Mouse (Mus musculus): Measurements from ENCODE around the gene Mtfr1l.
"Not testable (repeated sequence)": the region's sequence is repeated elsewhere in the genome, so short reads cannot be mapped to it uniquely, and the experiment has no call there.

Mtfr1l gene

DNA sequence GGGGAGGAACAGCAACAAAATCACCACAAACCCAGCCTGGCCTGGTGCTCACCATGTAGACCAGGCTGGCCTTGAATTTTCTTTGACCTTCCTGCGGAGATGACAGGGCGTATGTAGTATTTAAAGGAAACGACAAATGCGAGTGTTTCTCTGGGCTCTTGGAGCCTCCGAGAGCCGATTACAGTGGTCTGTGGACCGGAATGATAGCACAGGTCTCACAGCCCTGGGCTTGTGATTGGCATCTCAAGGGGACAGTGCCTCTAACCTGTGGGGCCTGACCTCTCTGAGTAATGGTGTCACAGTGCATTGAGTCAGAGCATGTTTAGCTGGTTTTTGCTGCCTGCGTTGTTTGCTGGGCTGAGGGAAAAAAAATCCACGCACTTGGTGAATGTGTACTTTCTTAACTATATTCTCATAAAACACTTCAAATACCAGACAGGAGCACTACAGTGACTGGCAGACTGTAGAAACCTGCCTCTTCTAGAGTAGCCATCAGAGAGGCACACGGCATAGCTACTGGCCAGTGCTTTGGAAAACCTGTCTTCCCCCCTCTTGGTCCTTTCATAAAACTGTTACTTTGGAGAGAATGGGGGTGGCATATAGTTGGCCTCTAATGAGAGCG lies 20.8 kb downstream of the Mtfr1l start:
- no peak for DNase-seq

- DNase-seq, result no peak
These were observed 22.4 kb downstream of the Mtfr1l start for GRCm38 (mm10) chr4:134512798-134513197.

DNA sequence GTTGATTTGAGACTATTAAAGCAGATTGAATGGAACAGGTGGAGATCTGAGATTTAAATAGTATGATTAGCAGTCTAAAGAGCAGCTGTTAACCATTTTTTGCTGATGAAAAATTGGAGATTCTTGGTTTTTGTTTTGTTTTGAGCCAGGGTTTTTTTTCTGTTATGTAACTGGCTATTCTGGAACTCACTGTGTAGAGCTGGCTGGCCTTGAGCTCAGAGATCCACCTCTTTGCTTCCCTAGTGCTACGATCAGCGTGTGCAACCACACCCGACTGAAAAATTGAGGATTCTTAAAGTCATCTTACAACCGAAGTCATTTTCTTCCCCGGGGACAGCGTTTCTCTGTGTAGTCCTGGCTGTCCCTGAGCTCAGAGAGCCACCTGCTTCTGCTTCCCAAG lies 23.5 kb downstream of the Mtfr1l start:
- DNase-seq, result no peak

GRCm38 (mm10) chr4:134510845-134511411 lies 24.3 kb downstream of the Mtfr1l start, which contains the start of gene Aunip:
Gene Aunip, plus strand, starts transcription at chr4:134510999.
- DNase-seq, result peak; percentile 70 to 73

GRCm38 (mm10) chr4:134510396-134510795 lies 24.8 kb downstream of the Mtfr1l start:
- no peak for DNase-seq

GRCm38 (mm10) chr4:134506713-134507112 lies 28.5 kb downstream of the Mtfr1l start:
- DNase-seq, result no peak

- no peak for DNase-seq
These were observed 29.1 kb downstream of the Mtfr1l start for GRCm38 (mm10) chr4:134505966-134506594.

DNA sequence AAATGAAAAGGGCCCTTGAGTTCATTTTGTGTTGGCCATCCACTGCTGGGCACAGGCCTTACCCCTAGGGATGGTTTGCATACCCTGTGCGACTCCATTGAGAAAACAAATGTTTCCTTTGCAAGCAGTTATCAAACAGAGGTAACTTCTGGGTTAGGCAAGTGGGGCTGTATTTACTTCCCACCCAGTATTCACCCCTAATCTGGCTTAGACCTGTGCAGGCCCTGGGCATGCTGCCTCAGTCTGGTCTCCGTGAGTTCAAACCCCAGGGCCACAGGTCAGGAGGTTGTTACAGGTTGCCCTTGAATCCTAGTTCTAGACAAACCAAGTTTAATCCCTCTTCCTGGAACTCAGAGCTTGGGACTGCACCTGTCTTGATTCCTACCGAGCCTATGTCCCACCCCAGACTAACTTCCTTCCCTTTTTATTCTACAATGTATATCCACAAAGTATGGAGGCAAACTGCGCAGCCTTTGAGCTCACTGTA lies 29.8 kb downstream of the Mtfr1l start:
- DNase-seq, result no peak

GRCm38 (mm10) chr4:134503686-134504357 lies 31.4 kb downstream of the Mtfr1l start:
- no peak for DNase-seq

DNA sequence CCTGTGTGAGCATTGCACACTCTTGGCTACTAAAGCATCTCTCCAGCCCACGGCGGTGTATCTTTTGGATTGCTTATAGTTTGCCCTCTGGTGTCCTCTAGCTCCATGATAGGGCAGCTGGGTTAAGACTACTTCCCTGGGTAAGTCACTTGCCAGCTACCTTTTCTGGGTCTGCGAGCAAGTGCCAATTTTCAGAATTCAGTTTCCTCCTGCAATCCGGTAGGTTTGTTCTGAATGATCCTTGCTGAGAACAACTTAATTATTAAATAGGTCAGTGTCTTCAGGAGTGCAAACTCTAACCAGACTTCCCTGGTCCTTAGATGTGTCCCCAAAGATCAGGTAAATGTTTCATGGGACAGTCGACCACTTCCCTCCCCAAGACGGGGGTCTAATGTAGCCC lies 34.1 kb downstream of the Mtfr1l start:
- DNase-seq, result no peak

DNA sequence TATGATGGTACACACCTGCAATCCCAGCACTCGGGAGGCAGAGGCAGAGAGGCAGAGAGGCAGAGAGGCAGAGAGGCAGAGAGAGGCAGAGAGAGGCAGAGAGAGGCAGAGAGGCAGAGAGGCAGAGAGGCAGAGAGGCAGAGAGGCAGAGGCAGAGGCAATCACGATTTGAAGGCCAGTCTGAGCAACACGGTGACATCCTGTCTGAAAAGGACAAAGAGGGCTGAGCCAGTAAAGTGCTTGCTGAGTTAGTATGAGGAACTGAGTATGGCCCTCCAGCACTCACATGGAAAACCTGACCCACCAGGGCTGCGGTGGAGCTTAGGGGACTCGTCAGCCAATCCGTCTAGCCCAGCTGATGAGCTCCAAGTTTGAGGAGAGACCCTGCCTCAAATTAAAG lies 36.2 kb downstream of the Mtfr1l start:
- not testable (repeated sequence) for DNase-seq

- DNase-seq, result no peak
These were observed 37.0 kb downstream of the Mtfr1l start for GRCm38 (mm10) chr4:134497986-134498731.

DNA sequence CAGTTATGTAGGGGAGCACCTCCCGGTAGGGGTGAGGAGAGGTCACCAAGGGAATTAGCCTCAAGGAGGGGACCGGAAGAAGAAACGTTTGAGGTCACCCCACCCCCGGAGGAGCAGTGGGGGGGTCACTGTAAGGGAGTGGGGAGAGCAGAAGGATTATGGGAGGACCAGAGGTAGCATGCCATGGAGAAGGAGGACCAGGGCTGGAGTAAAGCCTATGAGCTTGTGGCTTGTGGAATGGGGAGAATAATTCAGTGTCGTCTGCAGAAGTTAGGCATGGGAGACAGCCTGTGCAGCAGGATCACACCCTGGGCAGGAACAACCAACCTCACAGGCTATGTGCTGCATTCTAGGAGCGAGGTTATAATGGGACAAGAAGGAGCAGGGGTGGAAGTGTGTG lies 38.0 kb downstream of the Mtfr1l start:
- DNase-seq, result no peak

DNA sequence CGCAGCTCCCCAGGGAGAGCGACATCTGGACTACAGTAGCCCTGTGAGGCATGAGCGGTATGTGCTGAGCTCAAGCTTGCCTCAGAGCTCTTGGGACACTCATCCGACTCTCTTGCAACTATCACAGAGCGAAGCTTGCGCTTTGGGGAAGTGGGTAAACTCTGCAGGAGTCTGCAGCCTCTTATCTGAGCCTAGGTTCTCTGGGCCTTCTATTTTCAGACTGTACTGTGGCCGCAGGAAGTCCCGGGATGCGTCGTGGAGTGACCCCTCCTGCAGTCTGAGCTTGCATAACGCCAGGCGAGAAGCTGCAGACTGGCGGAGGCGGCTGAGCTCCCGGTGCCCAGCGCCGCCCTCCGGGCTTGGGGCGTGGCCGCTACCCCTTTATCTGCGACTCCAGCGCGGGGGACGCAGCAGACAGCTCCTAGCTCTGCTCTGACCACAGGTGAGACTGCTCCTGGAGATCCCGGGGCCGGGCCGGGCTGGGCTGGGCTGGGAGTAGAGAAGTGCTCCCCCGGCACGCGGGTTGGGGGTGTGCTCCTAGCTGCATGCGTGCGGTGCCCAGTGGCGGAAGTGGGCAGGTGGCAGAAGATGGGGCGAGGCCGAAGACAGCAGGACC lies 38.5 kb downstream of the Mtfr1l start, which contains the start of gene Paqr7:
Paqr7 (plus strand) TSS at position 103 of the 616 bp plus-strand sequence.
- peak; percentile 53 to 57 for DNase-seq

DNA sequence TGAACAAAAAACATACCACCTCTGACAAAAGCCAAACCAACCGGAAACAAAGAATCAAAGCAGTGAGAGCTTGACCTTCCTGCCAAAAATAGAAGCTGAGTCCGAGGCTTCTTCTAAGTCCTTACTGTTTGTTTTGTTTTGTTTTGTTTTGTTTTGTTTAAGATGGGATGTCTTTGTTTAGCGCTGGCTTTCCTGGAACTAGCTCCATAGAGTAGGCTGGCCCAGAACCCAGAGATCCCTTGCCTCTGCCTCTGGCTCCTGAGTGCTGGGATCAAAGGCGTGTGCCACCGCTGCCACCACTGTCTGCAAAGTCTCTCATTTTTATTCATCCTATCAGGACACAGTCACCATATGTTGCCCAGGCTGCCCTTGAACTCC lies 39.7 kb downstream of the Mtfr1l start:
- no peak for DNase-seq

DNA sequence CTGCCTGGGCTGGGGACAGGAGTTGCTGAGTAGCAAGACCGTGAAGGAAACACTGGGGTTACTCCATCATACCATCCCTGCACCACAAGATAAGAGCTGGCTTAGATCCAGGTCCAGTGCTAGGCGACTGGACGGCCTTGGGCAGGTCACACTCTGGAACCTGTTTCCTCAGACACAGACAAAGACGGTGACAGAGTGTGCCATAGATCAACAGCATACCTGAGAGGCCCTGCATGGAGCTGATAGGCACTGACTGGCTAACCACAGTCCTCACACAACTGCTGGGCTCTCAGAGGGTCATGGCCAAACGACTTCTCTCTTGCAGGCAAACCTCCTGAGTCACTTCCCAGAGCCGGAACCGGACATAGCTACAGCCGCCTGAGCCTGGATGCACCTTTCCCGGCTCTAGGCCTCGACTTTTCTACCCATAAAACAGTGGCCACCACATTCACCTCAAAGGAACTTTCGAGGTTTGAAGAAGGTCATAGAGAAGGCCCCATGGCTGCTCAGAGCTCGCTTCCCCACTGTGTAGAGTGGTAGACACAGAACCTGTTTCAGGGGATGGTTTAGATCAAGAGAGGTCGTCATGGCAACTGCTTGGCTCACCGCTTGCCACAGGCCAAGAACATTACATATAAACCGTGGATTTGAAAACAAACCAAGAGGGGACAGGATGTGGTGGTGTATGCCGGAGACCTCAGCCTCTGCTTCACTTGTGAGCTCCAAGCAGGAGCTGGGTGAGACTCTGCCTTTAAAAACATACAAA lies 40.2 kb downstream of the Mtfr1l start:
- peak; percentile 59 to 77 for DNase-seq

GRCm38 (mm10) chr4:134494161-134494560 lies 41.0 kb downstream of the Mtfr1l start:
- not testable (repeated sequence) for DNase-seq

DNA sequence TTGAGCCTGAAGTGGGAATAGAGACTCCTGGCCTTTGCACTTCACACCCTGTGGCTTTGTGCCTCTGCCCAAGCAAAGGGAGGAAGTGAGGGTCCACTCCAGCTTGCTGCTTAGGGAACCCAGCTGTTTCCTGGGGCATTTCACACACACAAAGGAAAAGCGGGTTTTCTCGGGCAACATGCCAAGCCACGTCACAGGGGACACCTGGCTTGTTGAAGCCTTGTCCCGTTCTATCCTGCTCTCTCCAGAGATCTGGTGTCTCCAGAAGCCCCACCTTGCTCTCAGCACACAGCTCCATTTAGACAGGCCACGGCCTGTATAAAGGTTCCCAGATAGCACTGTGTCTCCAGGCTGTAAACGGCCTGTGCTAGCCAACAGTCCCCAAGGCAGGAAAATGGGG lies 43.5 kb downstream of the Mtfr1l start:
- DNase-seq, result peak in 1 of 2 experiments; percentile 42

GRCm38 (mm10) chr4:134489986-134490665 lies 45.1 kb downstream of the Mtfr1l start:
- DNase-seq, result no peak

DNA sequence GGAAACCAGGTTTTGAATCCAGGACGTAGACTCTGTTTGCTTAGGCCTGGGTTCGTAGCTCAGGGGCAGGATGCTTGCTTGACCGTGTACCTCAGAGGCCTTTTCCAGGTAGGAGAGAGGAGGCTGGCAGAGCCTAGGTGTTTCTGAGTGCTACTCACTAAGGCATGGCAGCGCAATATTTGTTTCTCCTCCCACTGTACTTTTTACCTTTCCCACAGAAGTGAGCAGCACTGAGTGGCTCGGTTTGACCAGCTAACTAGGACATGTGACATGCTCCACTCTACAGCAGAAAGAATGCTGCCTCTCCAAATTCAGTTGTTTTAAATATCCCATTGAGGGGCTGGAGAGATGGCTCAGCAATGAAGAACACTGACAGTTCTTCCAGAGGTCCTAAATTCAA lies 47.0 kb downstream of the Mtfr1l start:
- no peak for DNase-seq
